Mouse (Mus musculus) MEL (cell line): ENCODE results near the gene Tmem169.

Source experiments
- CTCF ChIP-seq, 3 experiments: IDR thresholded peaks in 2 of 3; conservative IDR thresholded peaks in 1 of 3; 2 replicates each; pipeline ENCODE4 v1.5.1; 2011 to 2012; ENCODE audit warnings: low read length in 3 of 3, low read depth in 2 of 3, mild to moderate bottlenecking in 2 of 3, improper control_type of control experiment in 1 of 3, inconsistent platforms in 1 of 3, mixed read lengths in 1 of 3, moderate library complexity in 1 of 3; ENCODE audit not compliant: control insufficient read depth in 1 of 3, insufficient read depth in 1 of 3, poor library complexity in 1 of 3, severe bottlenecking in 1 of 3
- POLR2A ChIP-seq, 2 experiments: IDR thresholded peaks; 2 replicates each; pipeline ENCODE4 v1.6.1; 2011 to 2012; ENCODE audit warnings: low read length in 2 of 2, mild to moderate bottlenecking in 2 of 2, control low read depth in 1 of 2, improper control_type of control experiment in 1 of 2, low read depth in 1 of 2, moderate library complexity in 1 of 2; ENCODE audit not compliant: control insufficient read depth in 1 of 2, insufficient read depth in 1 of 2, poor library complexity in 1 of 2

GRCm38 (mm10) chr1:72309744-72310424 lies 25.7 kb downstream of the Tmem169 start:
- TF ChIP-seq CTCF (IDR thresholded peaks at IDR 0.05 in 2 of 3, conservative IDR thresholded peaks at IDR 0.05 in 1 of 3; ENCODE audit: control insufficient read depth in 1 of 3, insufficient read depth in 1 of 3, low read depth in 2 of 3, low read length in 3 of 3, poor library complexity in 1 of 3, severe bottlenecking in 1 of 3), result no peak
- no peak for TF ChIP-seq POLR2A (IDR thresholded peaks at IDR 0.05; ENCODE audit: control insufficient read depth in 1 of 2, insufficient read depth in 1 of 2, low read depth in 1 of 2, low read length in 2 of 2, poor library complexity in 1 of 2)
